In the genomic region with DNA sequence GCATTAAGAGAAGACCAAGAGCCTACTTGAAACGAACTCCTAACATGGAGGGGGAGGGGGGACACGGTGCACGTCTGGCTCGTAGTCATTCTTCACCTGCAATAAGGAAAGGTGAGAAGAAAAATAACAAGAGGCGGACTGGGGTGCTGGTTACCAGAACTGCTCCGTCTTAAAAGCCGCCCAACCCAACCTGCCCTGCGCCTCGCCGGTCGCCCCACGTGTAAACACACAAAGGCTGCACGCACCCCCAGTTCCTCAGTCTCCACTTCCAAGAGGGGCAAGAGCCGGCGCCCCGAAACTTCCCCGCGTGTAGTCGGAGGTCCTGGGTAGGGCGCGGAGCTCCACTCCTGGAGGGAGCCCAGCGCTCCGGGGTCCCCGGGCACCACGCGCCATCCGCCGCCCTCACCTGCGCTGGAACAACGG, we compare ENCODE assay signal across 8 mouse cellular contexts. TPM values are rescaled to one million over a fixed set of nuclear protein-coding genes. Genes with fewer than 3 reads are reported as not detected.
DNase-seq lines count a peak whose midpoint lies in the region; ATAC-seq and TF ChIP-seq lines count a peak whose summit lies in the region.

No protein-coding gene starts in this region.

- no peak for ATAC-seq in heart, postnatal 0 days (ENCODE audit: insufficient read depth, low read depth)
- ATAC-seq in forebrain, embryonic 13.5 days, result no peak; the same call in 1 of the 2 replicates
- ATAC-seq in liver, embryonic 16.5 days (ENCODE audit: low read depth), result no peak; the same call in 1 of the 2 replicates

- no peaks in the 10 kb centered on the region for H3K9me3 ChIP-seq in heart, postnatal 0 days (replicated peaks; ENCODE audit: control insufficient read depth, low read length)
- no peaks in the 10 kb centered on the region for H3K9me3 ChIP-seq in ES-Bruce4 (replicated peaks; ENCODE audit: control insufficient read depth, insufficient read depth, low read length, poor library complexity, severe bottlenecking)
- H3K9me3 ChIP-seq in forebrain, embryonic 13.5 days (replicated peaks), result no peaks in the 10 kb centered on the region
- H3K9me3 ChIP-seq in liver, embryonic 16.5 days (replicated peaks; ENCODE audit: control insufficient read depth, low read length), result no peaks in the 10 kb centered on the region

- H3K36me3 ChIP-seq in heart, postnatal 0 days (replicated peaks; ENCODE audit: control insufficient read depth, insufficient read depth, low read length), result no peaks in the 10 kb centered on the region
- peaks cover 46% of the 10 kb centered on the region for H3K36me3 ChIP-seq in ES-Bruce4 (ENCODE audit: control insufficient read depth, insufficient read depth, low read length, poor library complexity, severe bottlenecking)
- H3K36me3 ChIP-seq in forebrain, embryonic 13.5 days (ENCODE audit: poor library complexity, severe bottlenecking), result 0 out of 2 replicates have a peak, but pooled peaks cover 6% of the 10 kb centered on the region
- H3K36me3 ChIP-seq in liver, embryonic 16.5 days (ENCODE audit: control insufficient read depth, insufficient read depth), result no peaks in the 10 kb centered on the region

- peak overlapping the region; percentile 92 for H3K9ac ChIP-seq in heart, postnatal 0 days (replicated peaks; ENCODE audit: low read depth, low read length)
- H3K9ac ChIP-seq in ES-Bruce4 (ENCODE audit: low read depth, poor library complexity, severe bottlenecking), result peak overlapping the region; percentile 98
- H3K9ac ChIP-seq in forebrain, embryonic 13.5 days, result peak overlapping the region; percentile 98
- peak overlapping the region; percentile 92 for H3K9ac ChIP-seq in liver, embryonic 16.5 days (ENCODE audit: low read depth, low read length)

- TF ChIP-seq EP300 in heart, postnatal 0 days (IDR thresholded peaks at IDR 0.05; ENCODE audit: low read depth), result no peak
- TF ChIP-seq EP300 in ES-Bruce4 (IDR thresholded peaks at IDR 0.05; ENCODE audit: insufficient read depth, low read depth, low read length), result no peak

- TF ChIP-seq POLR2A in ES-Bruce4 (IDR thresholded peaks at IDR 0.05; ENCODE audit: insufficient read depth, low read length), result no peak

- TF ChIP-seq CTCF in heart, postnatal 0 days (IDR thresholded peaks at IDR 0.05; ENCODE audit: low read depth), result no peak
- TF ChIP-seq CTCF in ES-Bruce4 (IDR thresholded peaks at IDR 0.05; ENCODE audit: low read depth, low read length), result no peak

- no peak for DNase-seq in heart, postnatal 0 days (ENCODE audit: low spot score)
- DNase-seq in heart, adult 18-20 months, result no peak
- DNase-seq in retina, postnatal 1 day, result no peak
- DNase-seq in spleen, postnatal 10 days (ENCODE audit: low spot score in 2 of 2), result no peak
- DNase-seq in urinary bladder, postnatal 14 days (ENCODE audit: low spot score), result no peak

- H3K4me3 ChIP-seq in heart, postnatal 0 days (ENCODE audit: low read depth, low read length), result peak overlapping the region; percentile 90
- H3K4me3 ChIP-seq in ES-Bruce4 (ENCODE audit: low read depth, low read length), result peak overlapping the region; percentile 88
- peak overlapping the region; percentile 93 for H3K4me3 ChIP-seq in forebrain, embryonic 13.5 days
- H3K4me3 ChIP-seq in liver, embryonic 16.5 days (ENCODE audit: low read depth, low read length), result peak overlapping the region; percentile 89

- peak overlapping the region; percentile 99 for H3K4me2 ChIP-seq in heart, postnatal 0 days (ENCODE audit: low read depth, low read length)
- peak overlapping the region; percentile 72 for H3K4me2 ChIP-seq in forebrain, embryonic 13.5 days
- H3K4me2 ChIP-seq in liver, embryonic 16.5 days (ENCODE audit: low read depth, low read length), result peak overlapping the region; percentile 98

- under 1% methylated on average over 30 of the region's 30 CpGs for WGBS in heart, postnatal 0 days
- WGBS in forebrain, embryonic 13.5 days, result under 1% methylated on average over 30 of the region's 30 CpGs
- under 1% methylated on average over 30 of the region's 30 CpGs for whole genome bisulfite sequencing in liver, embryonic 16.5 days (ENCODE audit: insufficient replicate concordance)

- peaks cover 6% of the 10 kb centered on the region; the same call in 1 of the 2 replicates for H3K4me1 ChIP-seq in heart, postnatal 0 days (ENCODE audit: control insufficient read depth, insufficient read depth)
- no peaks in the 10 kb centered on the region for H3K4me1 ChIP-seq in ES-Bruce4 (ENCODE audit: control insufficient read depth, insufficient read depth, low read length)
- H3K4me1 ChIP-seq in forebrain, embryonic 13.5 days, result peaks cover 30% of the 10 kb centered on the region
- H3K4me1 ChIP-seq in liver, embryonic 16.5 days (ENCODE audit: control insufficient read depth, low read depth, low read length), result peaks cover 16% of the 10 kb centered on the region

- H3K27me3 ChIP-seq in heart, postnatal 0 days (ENCODE audit: control insufficient read depth, insufficient read depth, low read length), result no peaks in the 10 kb centered on the region
- no peaks in the 10 kb centered on the region for H3K27me3 ChIP-seq in ES-Bruce4 (ENCODE audit: control insufficient read depth, insufficient read depth, low read length, poor library complexity, severe bottlenecking)
- H3K27me3 ChIP-seq in forebrain, embryonic 13.5 days, result no peaks in the 10 kb centered on the region
- H3K27me3 ChIP-seq in liver, embryonic 16.5 days (ENCODE audit: control insufficient read depth, insufficient read depth, low read depth, low read length), result no peaks in the 10 kb centered on the region

- H3K27ac ChIP-seq in heart, postnatal 0 days (ENCODE audit: low read depth), result peak overlapping the region; percentile 90
- H3K27ac ChIP-seq in ES-Bruce4 (ENCODE audit: insufficient read depth, low read length), result peak overlapping the region; percentile 92
- peak overlapping the region; percentile 93 for H3K27ac ChIP-seq in forebrain, embryonic 13.5 days
- peak overlapping the region; percentile 84 for H3K27ac ChIP-seq in liver, embryonic 16.5 days (ENCODE audit: low read length)

RNA-seq across cellular contexts. Expression of gene Sinhcaf, which starts 1.9 kb away (rescaled TPM):
- 9.4 and 24.7 TPM in 2 replicates for total RNA-seq in heart, postnatal 0 days (2014; rRNA removed; ENCODE audit: low replicate concordance)
- 19.4 and 20.5 TPM in 2 replicates for polyA plus RNA-seq in heart, postnatal 0 days (2015; fragmentation: Nextera tagmentation; extraction: Ambion mirVana)
- 1 to 10 TPM; 3.3 to 4.6 TPM for total RNA-seq in heart, adult 18-20 months (2021)
- polyA plus RNA-seq in ES-Bruce4 (2011; ENCODE audit: insufficient read depth, insufficient read length, low read depth, missing spikeins), result 406 and 461 TPM in 2 replicates
- 187 and 207 TPM in 2 replicates for polyA plus RNA-seq in forebrain, embryonic 13.5 days (2015; fragmentation: Nextera tagmentation; extraction: Ambion mirVana)
- polyA plus RNA-seq in liver, embryonic 16.5 days (2015; fragmentation: Nextera tagmentation; extraction: Ambion mirVana), result 11.8 and 12.7 TPM in 2 replicates

RNA-seq across cellular contexts. Expression of gene Caprin2, which starts 48.3 kb away (rescaled TPM):
- 5.8 and 7.6 TPM in 2 replicates for total RNA-seq in heart, postnatal 0 days (2014; rRNA removed; ENCODE audit: low replicate concordance)
- polyA plus RNA-seq in heart, postnatal 0 days (2015; fragmentation: Nextera tagmentation; extraction: Ambion mirVana), result 5.7 and 6.2 TPM in 2 replicates
- 1 to 10 TPM; 3.5 to 5.2 TPM for total RNA-seq in heart, adult 18-20 months (2021)
- polyA plus RNA-seq in ES-Bruce4 (2011; ENCODE audit: insufficient read depth, insufficient read length, low read depth, missing spikeins), result 44.0 and 44.6 TPM in 2 replicates
- polyA plus RNA-seq in forebrain, embryonic 13.5 days (2015; fragmentation: Nextera tagmentation; extraction: Ambion mirVana), result 11.0 and 16.0 TPM in 2 replicates
- polyA plus RNA-seq in liver, embryonic 16.5 days (2015; fragmentation: Nextera tagmentation; extraction: Ambion mirVana), result 3.9 and 4.1 TPM in 2 replicates
